Mouse (Mus musculus) monocyte, adult 5-6 weeks (primary cell): ENCODE results near the gene Slc25a30. TPM values are rescaled to one million over a fixed set of nuclear protein-coding genes. Genes with fewer than 3 reads are reported as not detected.

Experiments used
- total RNA-seq: library from RNA; stranded (forward); fragments of 200-1000, 200-491, 200-594 nt; gene quantifications from 3 replicates; pipeline ENCODE4 v1.2.3, GENCODE M21; 2017

The Slc25a30 gene
- total RNA-seq, 1 experiment from 2014 or later, result 22.8 TPM

Other genes with a start within 250 kb of the Slc25a30 start
- gene Spert, start 193.9 kb downstream of the Slc25a30 start, total RNA-seq, result 4.4 TPM in 1 of 3 replicates, not detected in the others
- gene Erich6b, start 144.8 kb downstream of the Slc25a30 start, total RNA-seq, result not detected in 3 replicates
- gene Cog3, start 32.5 kb downstream of the Slc25a30 start, total RNA-seq, result 30.0 to 44.2 TPM (median 41.3 TPM) in 3 replicates
- 1,522 to 2,093 TPM (median 2,001 TPM) in 3 replicates for gene Tpt1, start 58.1 kb upstream of the Slc25a30 start, total RNA-seq
- 0.29 TPM in 1 of 3 replicates, not detected in the others for gene Kctd4, start 168.0 kb upstream of the Slc25a30 start, total RNA-seq
- gene Gtf2f2, start 223.8 kb upstream of the Slc25a30 start, total RNA-seq, result 51.1 to 70.9 TPM (median 53.0 TPM) in 3 replicates